Mouse (Mus musculus) brain, embryonic 14.5 days (tissue): ENCODE data around the gene Eml2.
A peak's percentile ranks its signal among the peaks of the same experiment; 100 is the strongest.

Source experiments
- CTCF ChIP-seq: fragments of 200-500 bp; IDR thresholded peaks from 2 replicates; pipeline ENCODE4 v1.5.1; 2012; ENCODE audit warnings: inconsistent platforms, mild to moderate bottlenecking, moderate library complexity, borderline replicate concordance; ENCODE audit not compliant: insufficient read depth, insufficient read length; ENCODE audit errors: extremely low read depth
- POLR2A ChIP-seq: fragments of 200-500 bp; IDR thresholded peaks from 2 replicates; pipeline ENCODE4 v1.6.1; 2012; ENCODE audit warnings: mild to moderate bottlenecking, inconsistent platforms, borderline replicate concordance; ENCODE audit not compliant: poor library complexity, insufficient read depth, insufficient read length, severe bottlenecking; ENCODE audit errors: extremely low read depth

DNA sequence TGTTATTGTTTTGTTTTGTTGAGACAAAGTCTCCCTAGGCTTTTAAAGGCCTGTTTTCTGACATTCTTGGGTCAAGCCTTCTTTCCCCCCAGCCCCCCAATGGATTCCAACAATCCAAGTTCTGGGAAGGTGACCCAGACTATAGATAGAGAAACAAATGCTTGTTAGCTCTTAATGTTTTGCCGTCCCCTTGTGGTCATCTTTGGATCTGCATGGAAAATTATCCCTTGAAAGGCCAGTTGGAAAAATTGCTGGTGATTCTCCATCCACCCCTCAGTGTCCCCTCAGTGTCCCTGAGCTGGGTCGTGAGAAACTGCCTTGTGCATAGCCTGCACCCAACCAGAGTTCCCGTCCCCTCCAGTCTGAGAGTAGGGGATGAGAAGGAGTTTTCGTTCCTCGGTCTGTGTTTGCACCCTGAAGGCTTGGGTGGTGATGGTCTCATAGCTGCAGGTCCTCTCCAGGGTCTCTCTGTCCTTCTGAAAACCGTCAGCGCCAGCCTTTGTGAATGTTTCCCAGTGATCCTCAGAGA, 32.8 kb downstream of the Eml2 start:
- peak; percentile 57; the same call in 1 of the 2 replicates for TF ChIP-seq CTCF
- no peak for TF ChIP-seq POLR2A
